Mouse (Mus musculus) intestine, embryonic 15.5 days (tissue): ENCODE data around the gene Cfap45. TPM values are rescaled to one million over a fixed set of nuclear protein-coding genes. Genes with fewer than 3 reads are reported as not detected.

ENCODE experiments used
- ATAC-seq: fragments of 200-750 bp; cut with Nextera tagmentation; 2 replicates; pipeline ENCODE4 v1.8.0; 2017; ENCODE audit warnings: moderate TSS enrichment, moderate library complexity
- H3K27ac ChIP-seq: fragments of 300-500 bp; sonication (generic); 2 replicates; pipeline ENCODE4 v1.5.1; 2015; ENCODE audit warnings: mild to moderate bottlenecking, inconsistent platforms
- H3K27me3 ChIP-seq: fragments of 300-500 bp; sonication (generic); replicated peaks from 2 replicates; pipeline ENCODE4 v1.6.1; 2015; ENCODE audit warnings: inconsistent platforms
- H3K36me3 ChIP-seq: fragments of 300-500 bp; sonication (generic); 2 replicates; pipeline ENCODE4 v1.6.1; 2015; ENCODE audit warnings: inconsistent platforms
- H3K4me1 ChIP-seq: fragments of 300-500 bp; sonication (generic); replicated peaks from 2 replicates; pipeline ENCODE4 v1.6.1; 2015; ENCODE audit warnings: inconsistent platforms
- H3K4me2 ChIP-seq: fragments of 300-500 bp; sonication (generic); replicated peaks from 2 replicates; pipeline ENCODE4 v1.6.1; 2015; ENCODE audit warnings: mild to moderate bottlenecking, inconsistent platforms
- H3K4me3 ChIP-seq: fragments of 300-500 bp; sonication (generic); replicated peaks from 2 replicates; pipeline ENCODE4 v1.5.1; 2015; ENCODE audit warnings: inconsistent platforms
- H3K9ac ChIP-seq: fragments of 300-500 bp; sonication (generic); 2 replicates; pipeline ENCODE4 v1.6.1; 2015; ENCODE audit warnings: inconsistent platforms
- H3K9me3 ChIP-seq: fragments of 300-500 bp; sonication (generic); 2 replicates; pipeline ENCODE4 v1.6.1; 2016; ENCODE audit warnings: inconsistent platforms
- WGBS: fragments of 180-500 bp; shearing (Covaris S2); methylation state at CpG from one replicate; pipeline ENCODE4 v1.1.7; 2015; 5-methylcytosine and 5-hydroxymethylcytosine counted together
- polyA plus RNA-seq: library from polyadenylated mRNA; unstranded; fragments of >200 nt; fragmentation: Nextera tagmentation; extraction: Ambion mirVana; gene quantifications from 2 replicates; pipeline ENCODE4 v1.2.1, GENCODE M21; 2015

Cfap45 gene
- polyA plus RNA-seq, 1 experiment from 2014 or later: 1.2 TPM

DNA sequence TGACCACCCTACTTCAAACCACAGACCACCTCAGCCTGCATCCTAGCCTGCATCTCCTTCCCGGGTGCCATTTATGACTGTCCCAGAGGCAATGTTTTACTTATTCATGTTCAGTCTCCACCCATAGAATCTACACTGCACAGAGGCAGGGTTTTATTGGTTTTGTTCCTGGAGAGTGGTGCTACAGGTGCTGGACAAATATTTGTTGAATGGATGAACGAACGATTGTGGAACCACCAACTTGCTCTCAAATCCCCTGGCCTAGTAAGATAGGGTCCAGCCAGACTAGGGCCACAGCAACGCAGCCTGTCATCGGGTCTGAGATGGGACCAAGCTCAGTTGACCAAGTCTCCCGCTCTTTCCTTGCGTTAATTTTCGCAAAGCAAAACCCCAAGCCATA lies 10.6 kb upstream of the Cfap45 start:
- 37% methylated on average over 8 of the region's 8 CpGs for WGBS
- Histone ChIP-seq H3K9me3 (no peaks in the 10 kb centered on the region), H3K9ac (no peak overlapping the region), H3K27me3 (no peaks in the 10 kb centered on the region), H3K4me3 (no peak overlapping the region), H3K4me2 (peak overlapping the region; percentile 45), H3K4me1 (peaks cover 32% of the 10 kb centered on the region), H3K27ac (peak overlapping the region; percentile 59), H3K36me3 (peaks cover 21% of the 10 kb centered on the region)
- peak; percentile 50 for ATAC-seq

DNA sequence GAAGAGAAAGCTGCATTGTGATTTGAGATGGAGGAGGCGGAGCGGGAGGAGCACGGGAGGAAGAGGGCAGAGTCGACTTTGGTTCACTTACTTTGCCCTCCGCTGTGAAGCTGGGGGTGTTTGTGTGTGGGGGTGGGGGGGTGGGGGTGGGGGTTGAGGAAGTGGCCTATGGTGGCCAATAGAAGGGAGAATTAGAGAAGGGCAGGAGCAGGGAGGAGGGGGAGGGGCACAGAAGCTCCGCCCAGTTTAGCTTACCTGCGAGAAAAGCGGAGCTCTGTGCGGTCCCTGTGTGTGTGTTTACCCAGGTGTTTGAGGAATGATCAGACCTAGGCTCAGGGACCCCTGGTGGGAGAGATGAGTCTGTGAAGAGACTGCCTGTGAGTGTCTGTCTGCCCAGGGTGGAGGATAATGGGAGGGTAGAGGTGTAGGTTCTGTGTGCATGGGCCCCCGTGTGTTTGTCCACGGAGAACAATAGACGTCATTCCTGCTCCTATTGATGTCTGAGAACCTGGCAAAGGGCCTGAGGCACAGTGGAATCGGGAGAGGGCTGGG lies 10.1 kb upstream of the Cfap45 start:
- Histone ChIP-seq H3K9me3 (no peaks in the 10 kb centered on the region), H3K4me1 (peaks cover 31% of the 10 kb centered on the region), H3K9ac (no peak overlapping the region), H3K4me2 (peak overlapping the region; percentile 45), H3K27ac (peak overlapping the region; percentile 59; the same call in 1 of the 2 replicates), H3K4me3 (no peak overlapping the region), H3K36me3 (peaks cover 16% of the 10 kb centered on the region), H3K27me3 (no peaks in the 10 kb centered on the region)
- 23% methylated on average over 13 of the region's 13 CpGs for WGBS
- peak; percentile 64 for ATAC-seq

DNA sequence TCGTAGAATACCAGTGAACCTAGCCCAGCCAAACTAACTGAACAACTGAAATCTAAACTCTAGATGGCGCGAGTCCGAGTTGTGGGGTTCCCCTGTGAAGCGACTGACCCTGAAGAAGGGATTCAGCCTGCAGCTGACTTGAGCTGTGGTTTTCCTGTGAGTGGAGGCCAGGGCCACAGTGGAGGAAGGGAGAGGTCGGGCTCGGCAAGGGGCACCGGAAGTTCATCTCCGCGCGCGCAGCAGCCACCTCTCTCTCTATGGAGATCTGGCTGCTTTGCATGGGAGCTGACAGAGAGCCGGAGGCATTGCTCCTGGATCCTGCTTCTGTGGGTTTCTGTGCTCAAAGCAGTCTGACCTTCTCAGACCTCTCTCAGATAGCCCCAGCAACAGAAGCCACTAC lies 7.6 kb upstream of the Cfap45 start:
- ATAC-seq: no peak
- Histone ChIP-seq H3K9me3 (no peaks in the 10 kb centered on the region), H3K36me3 (no peaks in the 10 kb centered on the region), H3K4me1 (peaks cover 29% of the 10 kb centered on the region), H3K9ac (no peak overlapping the region), H3K27ac (peak overlapping the region; percentile 44; the same call in 1 of the 2 replicates), H3K4me2 (peak overlapping the region; percentile 34), H3K4me3 (no peak overlapping the region), H3K27me3 (no peaks in the 10 kb centered on the region)
- WGBS: 33% methylated on average over 13 of the region's 13 CpGs

DNA sequence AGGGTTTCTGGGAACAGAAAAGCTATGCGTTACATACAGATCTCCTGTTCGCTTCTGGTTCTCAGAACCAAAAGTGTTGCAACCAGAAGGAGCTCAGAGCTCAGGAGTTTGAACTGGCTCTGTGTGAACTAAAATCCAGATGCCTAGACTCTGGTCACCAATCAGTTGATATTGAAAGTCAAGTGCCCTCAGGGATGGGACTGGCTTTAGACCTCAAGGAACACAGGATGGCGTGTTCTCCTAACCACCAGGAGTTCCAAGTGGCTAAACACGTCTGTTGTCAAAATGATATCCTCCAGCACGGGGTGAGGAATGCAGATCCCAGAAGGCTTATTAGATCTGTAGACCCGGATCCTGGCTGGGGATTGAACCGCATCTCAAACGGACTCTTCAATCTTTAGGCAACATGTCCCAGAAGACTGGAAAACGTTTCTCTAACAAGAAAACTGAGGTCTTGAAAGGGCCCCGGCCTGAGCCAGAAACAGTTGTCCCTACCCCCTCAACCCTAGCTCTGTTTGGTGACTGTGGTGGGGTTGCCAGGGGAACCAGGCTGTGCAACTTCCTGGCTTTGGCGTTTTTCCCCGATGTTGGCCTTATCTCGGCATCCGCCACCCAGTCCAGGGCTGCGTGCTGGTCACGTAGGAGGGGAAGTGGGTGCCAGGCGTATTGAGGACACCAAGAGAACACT lies 6.9 kb upstream of the Cfap45 start:
- Histone ChIP-seq H3K4me3 (no peak overlapping the region), H3K36me3 (no peaks in the 10 kb centered on the region), H3K9ac (no peak overlapping the region), H3K4me1 (peaks cover 29% of the 10 kb centered on the region), H3K27ac (peak overlapping the region; percentile 44; the same call in 1 of the 2 replicates), H3K27me3 (no peaks in the 10 kb centered on the region), H3K9me3 (no peaks in the 10 kb centered on the region), H3K4me2 (no peak overlapping the region)
- WGBS: 63% methylated on average over 17 of the region's 17 CpGs
- ATAC-seq: no peak; the same call in 1 of the 2 replicates

DNA sequence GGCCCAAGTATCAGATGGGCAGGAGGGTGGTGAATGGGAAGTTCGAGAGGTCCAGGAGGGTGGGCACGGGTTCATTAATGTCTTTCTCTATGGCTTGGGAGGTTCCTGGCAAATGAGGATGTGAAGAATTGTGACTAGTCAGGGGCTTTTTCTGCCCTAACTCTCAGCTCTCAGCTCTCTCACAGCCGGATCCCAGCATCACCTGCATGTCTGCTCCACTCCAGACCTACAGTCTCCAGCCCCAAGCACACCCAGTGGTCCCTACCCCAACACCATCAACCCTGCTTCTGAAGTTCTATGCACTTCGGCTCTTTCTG lies 6.4 kb upstream of the Cfap45 start:
- H3K4me1 ChIP-seq: peaks cover 29% of the 10 kb centered on the region
- 77% methylated on average over 4 of the region's 4 CpGs for WGBS
- no peaks in the 10 kb centered on the region for H3K36me3 ChIP-seq
- no peaks in the 10 kb centered on the region for H3K9me3 ChIP-seq
- no peak overlapping the region for H3K4me3 ChIP-seq
- H3K27ac ChIP-seq: peak overlapping the region; percentile 24; the same call in 1 of the 2 replicates
- H3K27me3 ChIP-seq: no peaks in the 10 kb centered on the region
- ATAC-seq: no peak
- H3K4me2 ChIP-seq: no peak overlapping the region
- no peak overlapping the region for H3K9ac ChIP-seq

DNA sequence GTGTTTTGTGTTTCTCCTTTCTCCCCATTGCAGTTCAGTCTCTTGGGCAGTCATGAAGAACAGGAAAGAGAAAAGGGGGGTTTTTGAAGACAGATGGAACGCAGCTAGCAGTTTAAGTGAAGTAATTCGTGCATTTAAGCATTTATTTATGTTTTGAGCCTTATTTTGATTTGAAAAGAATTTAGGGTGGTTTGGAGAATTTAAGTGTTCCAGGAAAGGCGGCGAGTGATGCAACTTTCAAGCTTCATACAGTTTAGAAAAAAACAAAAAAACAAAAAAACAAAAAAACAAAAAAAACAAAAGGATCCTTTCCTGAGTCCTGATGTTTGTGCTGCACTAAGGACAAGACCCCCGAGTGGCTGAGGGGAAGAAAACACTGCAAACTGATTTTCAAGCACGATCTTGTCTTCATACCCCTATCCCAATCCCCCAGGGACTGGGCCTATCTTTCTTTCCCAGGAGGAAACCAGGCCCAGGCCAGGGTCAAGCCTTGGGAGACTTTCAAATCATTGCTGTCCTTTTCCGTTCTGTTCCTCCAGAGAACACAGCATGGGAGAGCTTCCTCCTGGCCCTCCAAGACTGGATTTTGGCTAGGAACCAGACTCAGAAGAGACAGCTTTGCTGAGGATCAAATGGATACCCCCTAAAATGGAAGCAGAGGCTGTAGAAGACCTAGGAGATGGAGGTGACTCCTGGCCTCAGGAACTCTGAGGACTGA lies 5.9 kb upstream of the Cfap45 start:
- Histone ChIP-seq H3K4me1 (peaks cover 30% of the 10 kb centered on the region), H3K4me2 (no peak overlapping the region), H3K27me3 (no peaks in the 10 kb centered on the region), H3K36me3 (no peaks in the 10 kb centered on the region), H3K27ac (peak overlapping the region; percentile 24; the same call in 1 of the 2 replicates), H3K4me3 (no peak overlapping the region), H3K9ac (no peak overlapping the region), H3K9me3 (no peaks in the 10 kb centered on the region)
- ATAC-seq: no peak
- 72% methylated on average over 7 of the region's 7 CpGs for WGBS

DNA sequence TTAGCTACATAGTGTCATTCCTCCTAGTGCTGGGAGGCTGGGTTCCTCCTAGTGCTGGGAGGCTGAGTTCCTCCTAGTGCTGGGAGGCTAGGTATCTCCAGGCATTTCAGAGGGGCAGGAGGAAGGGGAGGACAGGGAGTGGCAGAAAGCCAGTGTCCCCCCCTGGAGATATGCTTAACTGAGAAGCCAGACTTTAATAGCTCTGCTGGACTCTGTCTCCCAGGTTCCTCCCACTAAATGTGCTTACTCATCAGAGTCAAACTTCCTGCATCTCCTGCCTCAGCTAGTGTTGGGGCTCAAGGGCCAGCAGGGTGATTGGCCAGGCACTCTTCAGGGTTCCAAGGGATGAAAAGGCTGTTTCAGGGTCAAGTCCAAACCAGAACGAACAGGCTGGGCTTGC lies 5.2 kb upstream of the Cfap45 start:
- ATAC-seq: peak; percentile 77
- H3K9ac ChIP-seq: no peak overlapping the region
- H3K36me3 ChIP-seq: no peaks in the 10 kb centered on the region
- H3K27me3 ChIP-seq: no peaks in the 10 kb centered on the region
- no peaks in the 10 kb centered on the region for H3K9me3 ChIP-seq
- H3K27ac ChIP-seq: 0 out of 2 replicates have a peak overlapping the region, but pooled peaks have one; percentile 58
- H3K4me2 ChIP-seq: no peak overlapping the region
- no peak overlapping the region for H3K4me3 ChIP-seq
- peaks cover 32% of the 10 kb centered on the region for H3K4me1 ChIP-seq
- WGBS: 48% methylated on average over 1 of the region's 1 CpGs

DNA sequence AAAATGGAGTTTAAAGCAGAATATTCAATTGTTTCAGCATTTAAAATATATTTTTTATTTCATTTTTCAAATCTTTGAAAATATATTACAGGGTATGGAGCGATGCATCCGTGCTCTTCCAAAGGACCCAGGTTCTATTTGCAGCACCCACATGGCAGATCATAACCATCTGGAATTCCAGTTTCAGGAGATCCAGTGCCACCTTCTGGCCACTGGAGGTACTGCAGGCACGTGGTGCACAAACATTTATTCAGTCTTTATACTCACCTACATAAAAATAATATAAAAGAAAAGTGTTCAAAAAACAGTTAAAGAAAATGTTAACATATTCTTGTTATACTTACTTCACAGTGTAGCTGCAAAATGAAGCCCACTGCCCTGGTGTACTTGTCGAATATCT lies 2.6 kb upstream of the Cfap45 start:
- H3K27me3 ChIP-seq: no peaks in the 10 kb centered on the region
- H3K4me3 ChIP-seq: no peak overlapping the region
- no peak overlapping the region for H3K4me2 ChIP-seq
- H3K9ac ChIP-seq: no peak overlapping the region
- H3K27ac ChIP-seq: no peak overlapping the region
- WGBS: 78% methylated on average over 4 of the region's 4 CpGs
- H3K36me3 ChIP-seq: no peaks in the 10 kb centered on the region
- H3K9me3 ChIP-seq: no peaks in the 10 kb centered on the region
- peaks cover 34% of the 10 kb centered on the region for H3K4me1 ChIP-seq
- no peak for ATAC-seq

DNA sequence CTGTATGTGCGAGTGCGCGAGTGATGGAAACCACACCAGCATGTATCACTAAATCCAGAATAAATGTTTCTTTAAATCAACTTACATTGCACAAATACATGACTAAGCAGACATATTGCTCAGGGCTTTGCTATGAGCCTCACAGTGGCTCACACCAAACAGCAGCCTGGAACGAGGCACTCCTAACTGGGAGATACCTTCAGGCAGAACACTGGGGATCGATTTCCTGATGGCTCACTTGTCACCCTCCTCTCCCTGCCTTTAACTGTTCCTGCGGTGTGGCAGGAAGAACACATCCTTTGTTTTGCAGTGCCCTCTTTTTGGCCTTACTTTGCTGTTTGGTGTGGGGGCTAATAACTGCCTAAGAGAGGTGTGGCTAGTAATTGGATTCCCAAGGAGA lies 957 bp upstream of the Cfap45 start:
- no peak for ATAC-seq
- H3K4me2 ChIP-seq: no peak overlapping the region
- peaks cover 22% of the 10 kb centered on the region for H3K4me1 ChIP-seq
- 52% methylated on average over 6 of the region's 6 CpGs for WGBS
- H3K4me3 ChIP-seq: no peak overlapping the region
- H3K27ac ChIP-seq: no peak overlapping the region
- H3K9me3 ChIP-seq: no peaks in the 10 kb centered on the region
- H3K36me3 ChIP-seq: no peaks in the 10 kb centered on the region
- no peak overlapping the region for H3K9ac ChIP-seq
- H3K27me3 ChIP-seq: no peaks in the 10 kb centered on the region

DNA sequence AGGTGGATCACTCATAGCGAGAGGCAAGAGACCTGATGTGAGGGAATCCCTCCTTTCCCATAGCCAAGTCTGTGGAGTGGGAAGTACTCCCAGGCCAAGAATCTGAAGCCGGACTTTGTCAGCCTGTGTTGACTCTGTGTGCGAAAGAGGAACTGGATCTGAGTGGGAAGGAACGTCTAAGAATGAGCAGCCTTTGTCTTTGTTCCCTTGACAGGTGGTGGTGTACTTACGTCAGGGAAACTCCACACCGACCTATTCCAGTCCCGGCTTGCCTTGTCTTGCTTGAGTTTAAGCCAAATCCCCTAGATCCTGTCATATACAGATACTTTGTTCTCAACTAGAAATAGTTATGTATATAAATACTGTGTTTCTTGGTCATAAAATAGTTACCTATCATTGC lies 1.9 kb downstream of the Cfap45 start:
- Histone ChIP-seq H3K27me3 (no peaks in the 10 kb centered on the region), H3K9me3 (no peaks in the 10 kb centered on the region), H3K27ac (no peak overlapping the region), H3K4me3 (no peak overlapping the region), H3K36me3 (no peaks in the 10 kb centered on the region), H3K4me1 (peaks cover 23% of the 10 kb centered on the region; the same call in 1 of the 2 replicates), H3K9ac (no peak overlapping the region), H3K4me2 (no peak overlapping the region)
- WGBS: 66% methylated on average over 7 of the region's 7 CpGs
- no peak for ATAC-seq

DNA sequence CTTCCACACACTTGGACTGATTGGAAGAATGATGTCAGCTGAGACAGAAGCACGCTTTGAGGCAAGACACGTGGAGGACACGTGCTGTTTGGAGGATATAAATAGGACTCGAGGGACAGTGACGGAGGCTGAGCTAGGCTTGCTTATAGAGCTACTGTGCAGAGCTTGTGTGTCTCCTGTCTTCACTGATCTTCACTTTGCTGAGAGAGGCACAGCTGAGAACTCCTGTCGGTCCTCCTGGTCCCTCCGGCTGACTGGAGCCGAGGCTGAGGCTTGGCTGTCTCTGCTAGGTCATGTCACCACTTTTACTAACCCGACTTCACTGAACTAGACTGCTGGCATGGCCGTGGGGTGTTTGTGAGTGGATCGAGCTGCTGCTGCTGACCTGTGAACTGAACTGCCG lies 3.1 kb downstream of the Cfap45 start:
- H3K9me3 ChIP-seq: no peaks in the 10 kb centered on the region
- H3K4me3 ChIP-seq: no peak overlapping the region
- 54% methylated on average over 12 of the region's 12 CpGs for WGBS
- H3K9ac ChIP-seq: no peak overlapping the region
- H3K27me3 ChIP-seq: no peaks in the 10 kb centered on the region
- ATAC-seq: no peak
- peaks cover 23% of the 10 kb centered on the region; the same call in 1 of the 2 replicates for H3K4me1 ChIP-seq
- no peak overlapping the region for H3K27ac ChIP-seq
- H3K4me2 ChIP-seq: no peak overlapping the region
- no peaks in the 10 kb centered on the region for H3K36me3 ChIP-seq

DNA sequence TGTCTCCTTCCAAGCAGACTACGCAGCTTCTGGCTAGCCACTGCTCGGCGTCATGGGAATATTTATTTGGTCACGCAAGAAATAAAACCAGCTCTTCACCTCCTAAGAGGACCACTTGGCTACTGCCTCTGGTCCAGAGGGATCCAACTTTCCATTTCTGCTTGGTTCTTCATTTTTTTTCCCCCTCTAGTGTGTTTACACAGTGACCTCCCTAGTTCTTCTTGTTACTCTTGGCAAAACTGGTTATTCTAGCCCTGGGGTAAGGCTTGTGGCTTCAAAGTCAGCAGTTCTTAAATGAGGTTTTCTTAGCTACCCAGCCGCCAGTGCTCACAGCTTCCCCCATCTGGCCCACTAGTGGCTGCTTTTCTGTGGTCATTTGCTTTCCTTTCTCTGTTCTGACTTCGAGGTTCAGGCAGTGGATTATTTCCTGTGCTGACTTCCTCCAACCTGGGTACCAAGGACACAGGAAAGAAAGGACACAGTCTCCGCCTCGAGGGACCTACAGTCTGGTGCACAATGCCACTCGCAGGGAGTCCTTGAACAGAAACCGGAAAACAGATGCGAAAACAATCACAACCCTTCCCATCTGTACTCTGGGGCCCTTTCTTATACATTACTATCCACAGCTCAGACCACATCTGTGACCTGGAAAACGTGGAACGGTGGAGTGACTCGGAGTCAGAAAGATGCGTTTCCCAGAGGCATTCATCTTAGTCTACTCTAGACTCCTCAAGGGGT lies 4.6 kb downstream of the Cfap45 start:
- no peaks in the 10 kb centered on the region for H3K27me3 ChIP-seq
- no peak overlapping the region for H3K9ac ChIP-seq
- H3K4me1 ChIP-seq: peaks cover 18% of the 10 kb centered on the region; the same call in 1 of the 2 replicates
- peak overlapping the region; percentile 38; the same call in 1 of the 2 replicates for H3K4me2 ChIP-seq
- H3K27ac ChIP-seq: peak overlapping the region; percentile 6; the same call in 1 of the 2 replicates
- no peaks in the 10 kb centered on the region for H3K36me3 ChIP-seq
- 39% methylated on average over 15 of the region's 15 CpGs for WGBS
- no peak overlapping the region for H3K4me3 ChIP-seq
- H3K9me3 ChIP-seq: no peaks in the 10 kb centered on the region
- ATAC-seq: no peak; the same call in 1 of the 2 replicates
